Mouse (Mus musculus) CD4-positive, CD25-positive, alpha-beta regulatory T cell, adult 4 months (primary cell): ENCODE data around the gene Pip5k1b. TPM values are rescaled to one million over a fixed set of nuclear protein-coding genes. Genes with fewer than 3 reads are reported as not detected.

Experiments used
- ATAC-seq: one replicate; pipeline ENCODE4 v1.8.0; 2017
- polyA plus RNA-seq, 2 experiments: library from polyadenylated mRNA; unstranded; fragments of 100-300 nt; shearing (Covaris generic); gene quantifications; one replicate each; pipeline ENCODE4 v1.2.1; 2017

Pip5k1b gene
- polyA plus RNA-seq, 2 experiments from 2014 or later = 7.0 to 8.1 TPM

- ATAC-seq = no peak
These were observed 222.7 kb downstream of the Pip5k1b start for GRCm38 (mm10) chr19:24332956-24333355.

- ATAC-seq = no peak
These were observed 224.4 kb downstream of the Pip5k1b start for GRCm38 (mm10) chr19:24331274-24331673.

- no peak for ATAC-seq
These were observed 225.3 kb downstream of the Pip5k1b start for GRCm38 (mm10) chr19:24330366-24330765.

GRCm38 (mm10) chr19:24327921-24328320 lies 227.8 kb downstream of the Pip5k1b start:
- no peak for ATAC-seq

GRCm38 (mm10) chr19:24326969-24327368 lies 228.7 kb downstream of the Pip5k1b start:
- ATAC-seq = no peak

- no peak for ATAC-seq
These were observed 230.0 kb downstream of the Pip5k1b start for GRCm38 (mm10) chr19:24325692-24326091.

GRCm38 (mm10) chr19:24323841-24324613 lies 231.6 kb downstream of the Pip5k1b start:
- no peak for ATAC-seq

- no peak for ATAC-seq
These were observed 233.8 kb downstream of the Pip5k1b start for GRCm38 (mm10) chr19:24321900-24322311.

GRCm38 (mm10) chr19:24321211-24321899 lies 234.3 kb downstream of the Pip5k1b start:
- ATAC-seq = no peak

GRCm38 (mm10) chr19:24318172-24318571 lies 237.5 kb downstream of the Pip5k1b start:
- ATAC-seq = no peak

GRCm38 (mm10) chr19:24317731-24318130 lies 237.9 kb downstream of the Pip5k1b start:
- no peak for ATAC-seq

GRCm38 (mm10) chr19:24317038-24317591 lies 238.6 kb downstream of the Pip5k1b start:
- no peak for ATAC-seq

- ATAC-seq = no peak
These were observed 239.5 kb downstream of the Pip5k1b start for GRCm38 (mm10) chr19:24316060-24316725.

GRCm38 (mm10) chr19:24315234-24315633 lies 240.4 kb downstream of the Pip5k1b start:
- no peak for ATAC-seq

GRCm38 (mm10) chr19:24314676-24315075 lies 241.0 kb downstream of the Pip5k1b start:
- no peak for ATAC-seq

- ATAC-seq = no peak
These were observed 242.9 kb downstream of the Pip5k1b start for GRCm38 (mm10) chr19:24312556-24313342.

- no peak for ATAC-seq
These were observed 243.6 kb downstream of the Pip5k1b start for GRCm38 (mm10) chr19:24312046-24312445.

- no peak for ATAC-seq
These were observed 247.4 kb downstream of the Pip5k1b start for GRCm38 (mm10) chr19:24308305-24308705.

GRCm38 (mm10) chr19:24307271-24308221 lies 248.1 kb downstream of the Pip5k1b start:
- ATAC-seq = no peak

GRCm38 (mm10) chr19:24306351-24306750 lies 249.3 kb downstream of the Pip5k1b start:
- no peak for ATAC-seq

- ATAC-seq = no peak
These were observed 253.5 kb downstream of the Pip5k1b start for GRCm38 (mm10) chr19:24302198-24302597.
